Mouse (Mus musculus): ENCODE measurements around the gene Tm6sf1. TPM values are rescaled to one million over a fixed set of nuclear protein-coding genes. Genes with fewer than 3 reads are reported as not detected.
A peak's percentile ranks its signal among the peaks of the same experiment; 100 is the strongest.

Tm6sf1 gene
- total RNA-seq, 1 experiment from 2014 or later, result 215 TPM

DNA sequence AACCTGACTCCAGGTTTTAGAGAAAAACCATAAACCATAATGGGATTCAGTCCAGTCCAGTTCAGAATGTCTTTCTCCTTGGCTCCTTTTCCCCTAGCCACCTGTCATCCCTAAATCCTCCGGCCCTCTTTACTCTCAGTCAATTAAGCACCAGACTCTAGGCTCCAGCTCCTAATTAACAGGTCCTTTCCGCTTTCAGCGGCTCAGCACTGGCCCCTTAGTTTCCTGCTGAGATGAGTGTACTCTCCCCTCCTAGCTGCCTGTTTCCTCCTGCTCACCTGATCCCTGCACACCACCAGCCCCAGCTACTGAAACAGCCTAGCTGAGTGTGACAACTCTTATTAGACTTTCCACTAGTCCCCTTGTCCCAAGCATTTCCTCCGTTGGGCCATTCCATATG is 11.0 kb upstream of the Tm6sf1 start:
- no peak for ATAC-seq (replicated peaks; ENCODE audit: insufficient number of reproducible peaks, low FRiP score, low TSS enrichment, poor library complexity, severe bottlenecking)

DNA sequence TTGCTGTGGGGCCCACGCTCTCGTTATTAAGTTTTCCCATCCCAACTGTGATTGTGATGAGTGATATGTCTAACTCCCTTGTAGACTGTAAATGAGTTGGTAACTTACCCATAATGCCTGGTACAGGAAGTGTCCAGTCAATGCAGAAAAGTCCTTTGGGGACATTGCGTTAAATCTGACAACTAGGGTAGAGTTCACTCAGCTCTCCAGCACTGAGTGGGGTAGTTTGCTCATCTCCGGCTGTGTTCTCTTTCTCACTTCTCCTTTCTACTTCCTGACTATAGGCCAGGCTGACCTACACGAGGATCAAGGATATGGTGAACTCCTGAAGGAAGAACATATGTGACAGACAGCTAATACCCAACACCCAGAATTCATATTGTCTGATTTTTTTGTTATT is 9.6 kb upstream of the Tm6sf1 start:
- ATAC-seq (replicated peaks; ENCODE audit: insufficient number of reproducible peaks, low FRiP score, low TSS enrichment, poor library complexity, severe bottlenecking), result peak; percentile 95

DNA sequence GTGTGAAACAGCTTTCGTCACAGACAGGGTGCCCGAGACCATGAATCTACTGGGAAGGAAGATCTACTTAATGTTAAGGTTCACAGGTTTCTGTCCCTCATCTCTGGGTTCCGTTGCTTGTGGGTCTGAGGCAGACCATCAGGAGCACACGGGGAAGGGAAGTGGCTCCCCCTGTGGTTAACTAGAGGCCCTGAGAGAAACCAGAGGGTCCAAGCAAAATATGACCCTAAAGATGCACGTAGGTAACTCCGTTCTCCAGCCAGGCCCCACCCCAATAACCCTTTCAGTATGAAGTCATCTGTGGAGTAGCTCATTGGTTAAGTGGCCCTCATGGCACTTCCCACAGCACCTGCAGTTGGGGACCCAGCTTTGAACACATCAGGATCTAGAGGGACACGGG is 9.2 kb upstream of the Tm6sf1 start:
- ATAC-seq (replicated peaks; ENCODE audit: insufficient number of reproducible peaks, low FRiP score, low TSS enrichment, poor library complexity, severe bottlenecking), result peak; percentile 5; the same call in 1 of the 2 replicates

DNA sequence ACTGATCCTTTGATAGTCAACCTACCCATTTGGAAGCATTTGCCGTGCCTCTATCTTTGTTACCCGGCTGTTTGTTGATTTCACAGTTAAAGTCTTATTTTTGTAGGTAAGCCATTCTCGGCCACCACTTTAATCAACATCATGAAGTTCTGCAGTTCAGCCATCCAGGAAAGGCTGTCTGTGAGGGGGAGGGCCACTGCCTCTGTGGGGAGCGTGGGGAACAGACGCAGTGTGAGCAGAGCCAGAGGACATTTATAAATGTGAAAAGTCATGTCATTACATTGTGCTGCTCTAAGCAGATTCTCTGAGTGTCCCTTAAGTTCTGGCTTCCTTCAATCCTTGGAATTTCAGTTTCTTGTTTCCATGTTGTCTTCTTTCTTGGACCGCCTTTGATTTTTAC is 8.6 kb upstream of the Tm6sf1 start:
- no peak for ATAC-seq (replicated peaks; ENCODE audit: insufficient number of reproducible peaks, low FRiP score, low TSS enrichment, poor library complexity, severe bottlenecking)

DNA sequence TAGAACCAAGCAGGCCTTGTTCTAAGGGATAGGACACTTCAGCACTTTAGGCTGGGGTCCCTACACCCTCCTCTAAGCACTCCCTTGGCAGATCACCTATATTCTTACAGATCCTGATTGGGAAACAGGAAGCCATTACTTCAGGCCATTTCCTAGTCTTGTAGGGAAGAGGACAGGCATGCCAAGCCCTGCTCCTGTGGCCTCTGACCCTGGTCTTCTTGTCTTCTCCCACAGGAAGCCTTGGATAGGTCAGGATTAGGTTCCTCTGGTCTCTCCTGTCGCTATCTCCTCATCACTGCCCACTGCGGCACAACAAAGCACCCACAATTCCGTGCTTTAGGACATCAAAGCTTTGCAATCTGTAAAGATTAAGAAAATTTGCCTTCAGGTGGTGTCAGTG is 7.1 kb upstream of the Tm6sf1 start:
- no peak for ATAC-seq (replicated peaks; ENCODE audit: insufficient number of reproducible peaks, low FRiP score, low TSS enrichment, poor library complexity, severe bottlenecking)

DNA sequence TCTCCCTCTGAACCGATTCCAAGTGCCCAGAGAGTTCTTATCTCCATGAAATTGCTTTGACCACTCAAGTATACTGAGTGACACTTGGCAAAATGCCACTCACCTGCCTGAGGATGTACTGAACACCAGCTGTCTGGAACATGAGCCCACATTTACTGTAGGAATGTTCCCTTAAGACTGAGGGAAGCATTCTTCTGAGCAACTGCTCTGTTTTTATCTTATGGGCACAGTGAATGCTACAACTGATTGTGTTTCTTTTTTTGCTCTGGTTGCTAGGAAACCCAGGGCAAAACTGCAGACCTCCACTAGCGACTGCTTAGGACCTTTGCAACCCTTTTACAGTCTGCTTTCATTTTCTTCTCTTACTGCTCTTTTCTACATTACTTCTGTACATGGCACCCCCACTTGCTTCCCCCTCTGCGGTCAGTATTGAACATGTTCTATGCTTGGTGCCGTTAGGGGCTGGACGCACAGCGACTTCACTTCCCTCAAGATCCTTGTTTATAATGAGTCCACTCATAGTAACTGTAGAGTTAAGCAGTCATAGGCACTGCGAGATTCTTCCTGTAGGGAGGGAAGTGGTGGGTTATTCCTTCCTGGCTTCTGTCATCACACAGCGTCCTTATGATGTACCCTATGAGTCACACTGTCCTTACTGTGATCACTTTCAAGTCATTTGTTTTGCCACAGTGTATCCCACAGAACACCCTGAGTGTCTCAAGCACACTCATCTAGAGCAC is 4.1 kb upstream of the Tm6sf1 start:
- peak; percentile 83 for ATAC-seq (replicated peaks; ENCODE audit: insufficient number of reproducible peaks, low FRiP score, low TSS enrichment, poor library complexity, severe bottlenecking)

DNA sequence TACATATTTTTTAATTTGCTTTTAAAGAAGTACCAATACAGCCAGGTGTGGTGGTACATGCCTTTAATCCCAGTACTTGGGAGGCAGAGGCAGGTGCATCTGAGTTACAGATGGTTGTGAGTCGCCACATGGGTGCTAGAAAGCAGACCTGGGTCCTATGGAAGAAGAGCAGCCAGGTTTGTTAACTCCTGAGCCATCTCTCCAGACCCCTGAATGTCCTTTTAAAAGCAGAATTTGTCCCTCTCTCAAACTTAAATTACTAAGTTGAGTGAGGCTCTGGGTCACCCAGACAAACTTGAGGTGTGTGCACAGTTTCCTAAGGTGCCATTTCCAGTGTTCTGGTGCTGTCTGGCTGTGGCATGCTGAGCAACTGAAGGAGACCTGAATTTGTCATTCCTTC is 3.1 kb upstream of the Tm6sf1 start, which contains the start of gene Gm10160:
TSS of gene Gm10160 (minus strand) at position 101 of the 400 bp plus-strand sequence.
- no peak for ATAC-seq (replicated peaks; ENCODE audit: insufficient number of reproducible peaks, low FRiP score, low TSS enrichment, poor library complexity, severe bottlenecking)

DNA sequence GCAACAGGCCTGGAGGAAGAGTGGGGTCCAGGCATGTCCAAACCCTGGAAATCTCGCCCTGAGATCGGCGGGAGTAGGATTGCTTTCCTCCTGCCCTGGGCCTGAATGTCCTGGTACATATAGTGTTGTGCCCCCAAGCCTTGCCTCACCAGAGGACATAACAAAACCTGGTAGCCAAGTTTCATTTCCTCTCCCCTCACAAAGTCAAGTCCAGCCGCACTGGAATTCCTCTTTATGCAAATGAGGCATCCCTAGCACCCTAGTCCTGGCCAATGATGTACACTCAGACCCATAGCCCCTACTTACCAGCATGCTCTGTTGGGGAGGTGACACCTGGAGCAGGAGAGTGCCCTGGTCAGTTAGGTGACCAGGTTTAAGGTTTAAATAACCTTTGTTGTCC is 2.6 kb upstream of the Tm6sf1 start:
- ATAC-seq (replicated peaks; ENCODE audit: insufficient number of reproducible peaks, low FRiP score, low TSS enrichment, poor library complexity, severe bottlenecking), result no peak

DNA sequence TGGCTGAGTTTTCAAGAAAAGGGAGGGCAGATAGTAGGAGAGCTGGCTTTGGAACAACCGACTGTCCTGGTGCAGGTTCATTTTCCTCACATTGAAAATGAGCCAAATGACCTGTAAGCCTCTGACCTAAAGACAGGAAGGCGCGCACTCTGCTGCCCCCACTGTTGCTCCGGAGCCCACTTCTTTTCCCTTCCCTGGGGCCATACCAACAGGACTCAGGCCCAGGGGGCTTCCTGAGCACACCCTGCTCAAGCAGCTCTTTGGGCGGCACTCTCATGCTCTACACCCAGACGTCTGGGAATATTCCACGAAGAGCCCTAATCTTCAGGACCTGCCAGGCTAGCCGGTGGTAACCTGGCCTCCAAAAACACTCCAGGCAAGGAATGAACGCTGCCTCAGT is 565 bp upstream of the Tm6sf1 start:
- ATAC-seq (replicated peaks; ENCODE audit: insufficient number of reproducible peaks, low FRiP score, low TSS enrichment, poor library complexity, severe bottlenecking), result no peak

DNA sequence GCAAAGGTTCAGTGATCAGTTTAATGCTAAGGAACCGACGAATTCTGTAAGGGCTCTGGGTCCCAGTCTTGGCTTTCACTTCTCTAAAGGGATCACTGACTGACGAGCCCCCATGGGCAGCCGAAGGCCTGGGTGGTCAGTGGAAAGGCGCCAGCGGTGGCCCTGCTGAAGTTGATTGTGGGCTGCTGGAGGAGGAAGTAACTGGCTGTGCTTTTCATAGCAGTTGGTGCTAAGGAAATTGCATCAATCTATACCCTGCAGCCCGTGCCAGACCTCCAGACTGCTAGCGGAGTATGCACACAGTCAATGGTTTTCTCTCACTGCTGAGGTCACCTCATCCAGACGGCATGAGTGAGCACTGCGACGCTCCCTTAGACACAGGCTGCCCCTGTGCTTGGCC is 1.3 kb downstream of the Tm6sf1 start:
- ATAC-seq (replicated peaks; ENCODE audit: insufficient number of reproducible peaks, low FRiP score, low TSS enrichment, poor library complexity, severe bottlenecking), result peak; percentile 33

DNA sequence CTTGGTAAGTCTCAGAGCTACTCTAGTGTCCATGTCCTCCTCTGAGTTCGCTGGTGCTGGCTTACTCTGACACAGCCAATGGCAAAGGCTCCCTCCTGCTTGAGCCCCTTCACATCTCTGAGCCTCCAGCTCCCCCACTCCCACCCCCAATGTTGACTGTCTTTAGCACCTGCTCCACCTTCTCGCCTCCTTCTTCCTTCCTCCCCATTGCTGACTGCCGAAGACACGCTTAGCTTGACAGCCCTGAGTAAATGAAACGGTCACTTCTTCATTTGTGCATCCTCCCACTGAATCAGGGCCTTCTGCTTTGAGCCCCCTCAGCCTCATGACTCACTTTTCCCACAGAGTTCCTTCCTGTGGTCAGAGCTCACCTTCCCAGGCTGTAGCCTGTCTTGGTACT is 2.2 kb downstream of the Tm6sf1 start:
- ATAC-seq (replicated peaks; ENCODE audit: insufficient number of reproducible peaks, low FRiP score, low TSS enrichment, poor library complexity, severe bottlenecking), result 0 out of 2 replicates have a peak, but pooled peaks have one; percentile 0

DNA sequence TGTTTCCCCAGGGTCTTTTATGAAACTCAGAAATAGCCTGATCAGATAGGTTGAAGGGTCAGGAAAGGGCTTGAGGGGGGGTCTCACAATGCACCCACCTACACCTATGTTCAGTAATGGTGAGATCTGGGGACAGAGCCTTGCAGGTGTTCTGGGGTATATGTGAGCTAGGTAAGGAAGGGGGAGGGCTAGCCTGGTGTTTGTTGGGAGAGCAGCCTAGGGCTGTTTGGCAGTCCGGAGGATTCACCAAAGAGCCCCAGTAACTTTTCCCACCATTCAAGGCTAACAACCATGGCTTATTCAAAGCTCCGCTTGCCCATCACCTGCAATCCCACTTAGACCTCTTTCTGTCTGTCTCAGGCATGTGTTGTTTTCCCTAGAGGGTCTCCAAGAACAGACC is 2.7 kb downstream of the Tm6sf1 start:
- no peak for ATAC-seq (replicated peaks; ENCODE audit: insufficient number of reproducible peaks, low FRiP score, low TSS enrichment, poor library complexity, severe bottlenecking)

DNA sequence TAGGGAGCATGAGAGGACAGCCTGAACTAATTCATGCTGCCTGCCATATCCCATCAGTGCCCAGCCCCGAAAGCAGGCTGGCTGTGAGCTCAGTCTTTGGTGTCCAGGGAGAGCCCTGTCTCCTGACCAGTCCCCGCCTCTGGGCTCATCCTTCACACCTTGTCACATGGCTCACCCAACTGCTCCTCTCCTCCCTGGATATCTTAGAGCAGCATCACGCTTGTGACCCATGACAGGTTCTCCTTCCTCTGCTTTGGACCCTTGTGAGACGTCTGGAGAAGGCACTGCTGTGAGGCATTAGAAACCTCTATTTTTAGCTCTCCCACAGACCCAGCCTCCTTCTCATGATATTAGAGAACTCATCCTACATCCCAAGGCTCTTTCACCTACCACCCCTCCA is 3.1 kb downstream of the Tm6sf1 start:
- no peak for ATAC-seq (replicated peaks; ENCODE audit: insufficient number of reproducible peaks, low FRiP score, low TSS enrichment, poor library complexity, severe bottlenecking)

DNA sequence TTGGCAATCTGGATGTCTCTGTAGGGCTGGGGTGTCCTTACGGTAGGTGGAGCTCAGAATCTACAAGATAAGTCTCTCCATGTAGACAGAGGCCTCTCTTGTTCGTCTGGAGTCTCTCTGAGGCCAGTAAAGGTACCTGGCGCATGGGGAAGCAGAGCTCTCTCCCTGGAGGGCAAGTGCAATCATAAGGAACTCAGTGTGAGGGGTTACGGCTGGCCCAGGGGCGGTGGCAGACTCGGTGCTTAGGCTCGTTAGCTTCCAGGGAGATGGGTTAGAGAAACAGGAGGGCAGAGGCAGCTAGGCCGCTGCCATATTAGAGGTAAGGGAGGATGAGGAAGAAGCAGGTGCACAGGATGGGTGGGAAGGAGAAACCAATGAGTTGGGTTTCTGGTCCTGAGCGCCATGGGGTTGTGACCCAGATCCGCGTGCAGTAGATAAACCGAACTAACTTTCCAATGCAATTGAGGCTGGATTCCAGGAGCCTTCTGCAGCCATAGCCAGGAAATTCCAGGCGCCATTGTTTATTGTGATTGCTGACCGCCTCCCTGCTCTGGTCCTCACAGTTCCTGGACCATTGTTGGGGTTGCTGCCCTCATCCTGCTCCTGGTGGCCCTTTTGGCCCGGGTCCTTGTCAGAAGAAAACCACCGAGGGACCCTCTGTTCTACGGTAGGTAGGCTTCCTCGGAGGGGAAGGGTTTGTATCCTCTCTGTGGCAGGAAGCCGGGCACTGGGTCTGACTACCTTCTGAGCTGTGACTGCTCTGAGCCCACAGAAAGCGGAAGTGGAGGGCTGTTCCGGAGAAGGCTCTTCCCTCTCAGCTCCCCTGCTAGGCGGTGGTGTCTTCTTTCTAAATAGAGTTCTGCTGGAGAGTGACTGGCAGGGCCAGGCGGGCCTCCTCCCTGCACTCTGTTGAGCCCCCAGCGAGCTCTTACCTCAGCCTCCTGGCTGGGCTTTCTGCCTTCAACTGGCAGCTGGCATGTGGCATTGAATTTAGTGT is 4.1 kb downstream of the Tm6sf1 start:
- peak; percentile 47 for ATAC-seq (replicated peaks; ENCODE audit: insufficient number of reproducible peaks, low FRiP score, low TSS enrichment, poor library complexity, severe bottlenecking)

DNA sequence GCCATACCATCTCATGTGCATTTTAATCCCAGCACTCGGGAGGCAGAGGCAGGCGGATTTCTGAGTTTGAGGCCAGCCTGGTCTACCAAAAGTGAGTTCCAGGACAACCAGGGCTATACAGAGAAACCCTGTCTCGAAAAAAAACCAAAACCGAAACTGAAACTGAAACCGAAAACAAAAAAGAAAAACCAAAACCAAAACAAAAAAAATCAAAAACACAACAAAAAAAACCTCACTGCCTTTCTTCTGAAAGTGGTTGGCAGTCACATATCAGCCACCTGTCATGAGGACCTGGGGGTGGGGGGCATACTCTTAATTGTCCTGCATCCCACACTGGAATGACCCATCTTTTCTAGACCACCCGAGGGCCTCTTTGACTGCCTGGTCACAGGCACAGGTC is 5.8 kb downstream of the Tm6sf1 start:
- no peak for ATAC-seq (replicated peaks; ENCODE audit: insufficient number of reproducible peaks, low FRiP score, low TSS enrichment, poor library complexity, severe bottlenecking)

DNA sequence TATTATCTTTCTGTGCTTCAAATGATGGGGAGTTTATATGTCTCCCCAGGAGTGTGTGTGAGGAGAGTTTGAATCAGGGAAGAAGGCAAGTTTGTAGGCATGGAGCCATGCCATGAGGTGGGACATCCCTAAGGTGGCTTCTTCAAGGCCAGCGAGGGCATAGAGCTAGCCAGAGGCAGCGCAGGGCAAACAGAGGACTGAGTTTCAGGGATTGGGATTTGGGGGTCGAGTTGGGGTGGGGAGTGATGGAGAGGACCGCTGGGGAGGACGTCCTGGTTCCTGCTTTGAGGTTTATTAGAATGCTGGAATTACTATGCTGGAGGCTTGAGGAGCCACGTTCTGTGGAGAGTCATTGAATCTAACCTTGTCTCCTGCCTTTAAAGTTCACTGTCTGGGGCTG is 7.1 kb downstream of the Tm6sf1 start:
- ATAC-seq (replicated peaks; ENCODE audit: insufficient number of reproducible peaks, low FRiP score, low TSS enrichment, poor library complexity, severe bottlenecking), result no peak

DNA sequence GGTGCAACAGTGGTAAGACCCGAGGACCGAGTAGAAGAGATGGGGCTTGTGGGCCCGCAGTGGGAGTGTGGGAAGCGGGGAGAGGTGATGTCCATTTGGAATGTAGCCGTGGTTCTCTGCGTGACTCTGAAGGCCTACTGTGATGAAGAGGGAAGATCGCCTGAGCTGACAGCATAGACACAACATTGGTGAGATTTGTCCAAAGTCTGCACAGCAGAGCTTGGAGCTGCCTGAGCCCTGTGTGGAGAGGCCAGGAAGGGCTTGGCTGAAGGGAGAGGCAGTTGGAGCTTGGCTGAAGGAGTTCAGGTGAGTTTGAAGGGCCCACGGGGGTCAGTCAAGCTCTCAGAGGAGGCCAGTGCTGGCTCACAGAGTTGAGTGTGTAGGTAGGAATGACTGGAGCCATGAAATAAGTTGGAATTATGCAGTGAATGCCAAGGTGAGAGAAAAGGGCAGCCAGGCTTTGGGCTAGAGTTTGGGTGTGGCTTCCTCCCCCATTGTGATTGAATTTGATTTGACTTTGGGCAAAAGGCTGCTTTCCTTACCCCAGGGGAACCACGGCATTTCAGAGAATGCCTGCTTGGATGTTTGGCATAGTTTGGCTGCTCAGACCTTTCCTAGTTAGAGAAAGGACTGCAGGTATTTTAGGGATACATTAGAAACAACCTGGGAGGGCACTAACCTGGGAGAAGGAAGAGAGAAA is 8.6 kb downstream of the Tm6sf1 start:
- ATAC-seq (replicated peaks; ENCODE audit: insufficient number of reproducible peaks, low FRiP score, low TSS enrichment, poor library complexity, severe bottlenecking), result no peak

DNA sequence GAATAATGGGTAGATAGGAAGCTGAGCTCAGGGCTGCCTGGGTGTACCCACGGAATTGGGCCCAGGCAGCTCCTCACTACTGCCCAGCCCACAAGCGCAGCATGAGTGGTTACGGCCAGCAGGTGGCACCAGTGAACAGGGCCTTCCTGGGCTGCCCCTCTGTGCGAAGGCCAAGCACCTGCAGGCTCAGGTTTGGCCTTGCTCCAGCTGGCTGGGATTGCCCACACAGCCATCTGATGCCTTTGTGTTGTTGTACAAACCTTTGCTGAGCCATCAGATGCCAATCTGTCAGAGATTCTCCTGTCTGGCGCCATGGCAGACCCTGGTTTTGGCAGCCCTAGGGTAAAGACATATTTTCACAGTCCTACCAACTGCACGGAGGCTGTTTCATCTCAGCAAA is 9.4 kb downstream of the Tm6sf1 start:
- ATAC-seq (replicated peaks; ENCODE audit: insufficient number of reproducible peaks, low FRiP score, low TSS enrichment, poor library complexity, severe bottlenecking), result peak; percentile 70

DNA sequence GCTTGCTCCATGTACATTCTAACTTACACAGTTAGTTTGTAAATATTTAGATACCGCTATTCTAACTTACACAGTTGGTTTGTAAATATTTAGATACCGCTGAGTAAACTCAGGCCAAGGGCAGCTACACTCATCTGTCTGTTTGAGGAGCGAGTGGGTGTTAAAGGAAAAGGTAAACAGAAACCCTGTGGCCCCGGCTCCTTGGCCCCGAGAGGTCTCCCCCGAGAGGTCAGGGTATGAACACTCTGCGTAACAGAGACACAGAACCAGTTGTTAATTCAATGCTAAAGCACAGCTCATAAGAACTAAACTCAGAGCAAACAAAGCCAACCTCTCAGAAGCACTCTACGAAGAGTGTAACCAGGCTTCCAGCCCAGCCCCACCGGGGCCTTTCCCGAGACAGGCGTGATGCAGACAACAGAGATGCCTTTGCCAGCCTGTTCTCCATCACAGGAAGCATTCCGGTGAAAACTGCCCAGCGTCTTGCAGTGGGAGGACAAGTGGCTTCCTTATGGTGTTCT is 13.8 kb downstream of the Tm6sf1 start:
- ATAC-seq (replicated peaks; ENCODE audit: insufficient number of reproducible peaks, low FRiP score, low TSS enrichment, poor library complexity, severe bottlenecking), result no peak
